Mouse (Mus musculus): ENCODE results near the gene Alk.
A peak's percentile ranks its signal among the peaks of the same experiment; 100 is the strongest.

The Alk gene

GRCm38 (mm10) chr17:72604610-72604980, at the start of gene Alk:
TSS of gene Alk (minus strand) at chr17:72604627.
- no peak for DNase-seq (ENCODE audit: low read depth)

- no peak for DNase-seq (ENCODE audit: low read depth)
Measured at GRCm38 (mm10) chr17:72652801-72653200, 48.4 kb upstream of the Alk start.

GRCm38 (mm10) chr17:72648607-72649217, 44.3 kb upstream of the Alk start:
- peak; percentile 58 for DNase-seq (ENCODE audit: low read depth)

DNA sequence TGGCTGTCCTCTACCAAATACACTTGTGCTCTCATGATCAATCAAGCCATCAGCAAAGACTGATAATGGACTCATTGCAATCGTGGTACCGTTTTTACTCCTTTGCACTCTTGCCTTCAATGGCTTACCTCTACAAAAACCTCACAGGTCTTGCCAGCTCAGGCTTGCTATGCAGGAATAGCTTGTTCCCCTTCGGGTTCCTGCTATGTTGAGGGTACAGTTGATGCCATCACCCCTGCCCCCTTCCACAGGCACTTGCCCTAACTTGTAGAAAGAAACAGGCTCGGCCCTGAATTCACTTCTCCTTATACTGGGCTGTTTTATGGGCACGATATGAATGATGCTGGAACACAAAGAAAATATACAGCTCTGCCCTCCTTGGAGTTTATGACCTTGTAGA, 41.7 kb upstream of the Alk start:
- no peak for DNase-seq (ENCODE audit: low read depth)

GRCm38 (mm10) chr17:72640095-72640494, 35.7 kb upstream of the Alk start:
- no peak for DNase-seq (ENCODE audit: low read depth)

GRCm38 (mm10) chr17:72639400-72639799, 35.0 kb upstream of the Alk start:
- DNase-seq (ENCODE audit: low read depth): no peak

DNA sequence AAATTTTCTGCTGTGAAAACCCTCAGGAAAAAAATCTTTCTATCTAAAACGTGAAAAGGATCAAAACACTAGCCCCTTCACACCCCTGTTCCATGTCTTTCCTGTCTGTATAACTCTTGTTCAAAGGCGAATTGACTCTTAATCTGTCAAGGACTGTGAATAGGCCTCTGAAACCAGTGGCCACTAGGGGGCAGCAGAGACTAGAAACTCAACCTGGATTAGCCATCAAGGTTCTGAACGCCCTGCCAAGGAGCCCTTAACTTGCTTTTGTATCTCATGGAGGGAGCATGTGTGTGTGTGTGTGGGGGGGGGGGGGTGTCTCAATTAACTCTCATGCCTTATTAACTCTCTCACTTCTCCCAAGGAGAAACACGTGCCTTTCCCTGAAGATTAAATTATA, 1.8 kb upstream of the Alk start:
- DNase-seq (ENCODE audit: low read depth): peak; percentile 91

GRCm38 (mm10) chr17:72603886-72604609, 379 bp downstream of the Alk start:
- DNase-seq (ENCODE audit: low read depth): no peak

GRCm38 (mm10) chr17:72603118-72603885, 1.1 kb downstream of the Alk start:
- DNase-seq (ENCODE audit: low read depth): peak; percentile 76

GRCm38 (mm10) chr17:72600806-72601205, 3.6 kb downstream of the Alk start:
- DNase-seq (ENCODE audit: low read depth): no peak

DNA sequence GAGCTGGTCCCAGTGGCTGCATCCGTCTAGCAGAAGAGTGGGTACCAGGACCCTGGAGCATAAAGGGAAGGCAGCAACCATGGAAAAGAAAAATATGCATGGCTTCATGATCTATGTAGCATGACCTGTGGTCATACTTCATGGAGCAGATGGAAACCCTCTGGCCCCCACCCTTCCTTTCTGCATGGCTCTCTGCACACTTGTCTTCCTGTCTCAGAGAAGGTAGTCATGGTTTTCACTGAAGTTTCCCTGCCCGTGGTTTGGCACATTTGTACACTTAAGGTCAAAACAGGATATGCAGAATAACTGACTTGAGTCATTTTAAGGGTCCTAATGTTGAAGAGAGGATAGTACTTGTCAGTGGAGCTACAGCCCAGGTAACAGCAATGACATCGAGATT, 16.8 kb downstream of the Alk start:
- no peak for DNase-seq (ENCODE audit: low read depth)

DNA sequence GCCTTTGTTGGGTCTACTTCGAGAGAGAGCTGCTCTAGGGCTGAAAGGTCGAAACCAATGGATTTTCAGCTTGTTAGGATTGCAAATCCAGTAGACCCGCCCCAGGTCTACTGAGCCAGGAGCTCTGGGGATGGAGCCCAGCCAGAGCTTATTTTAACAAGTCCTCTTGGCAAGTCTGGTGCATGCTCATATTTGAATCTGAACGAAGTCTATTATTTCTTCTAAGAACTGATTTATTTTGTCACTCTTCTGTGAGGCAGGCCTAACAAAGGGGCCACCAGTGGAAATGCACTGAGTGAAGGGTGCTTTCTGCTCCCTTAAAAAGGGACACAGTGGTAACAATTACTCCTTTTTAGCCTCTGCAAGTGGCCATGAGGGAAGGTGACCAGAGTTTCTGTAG, 24.3 kb downstream of the Alk start:
- no peak for DNase-seq (ENCODE audit: low read depth)

DNA sequence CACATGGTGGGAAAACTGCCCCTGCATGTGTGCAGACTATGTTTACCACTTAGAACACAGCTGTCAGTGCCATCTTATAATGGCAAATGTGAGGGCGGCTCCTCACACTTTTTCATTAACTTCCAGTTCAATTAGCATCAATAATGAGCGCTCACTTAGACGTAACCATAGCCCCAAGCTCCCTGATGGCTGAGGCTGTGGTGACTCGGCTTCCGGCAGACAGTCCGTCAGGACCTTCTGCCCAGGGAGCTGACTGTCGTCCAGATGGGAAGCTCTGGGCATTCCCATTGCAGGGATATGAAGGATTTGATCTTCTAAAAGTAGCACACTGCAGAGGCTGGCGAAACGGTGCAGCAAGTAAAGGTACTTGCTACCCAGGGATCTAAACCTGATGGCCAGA, 25.1 kb downstream of the Alk start:
- no peak for DNase-seq (ENCODE audit: low read depth)

- DNase-seq (ENCODE audit: low read depth): no peak
Measured at GRCm38 (mm10) chr17:72571379-72571778, 33.0 kb downstream of the Alk start.

GRCm38 (mm10) chr17:72569491-72569890, 34.9 kb downstream of the Alk start:
- no peak for DNase-seq (ENCODE audit: low read depth)

DNA sequence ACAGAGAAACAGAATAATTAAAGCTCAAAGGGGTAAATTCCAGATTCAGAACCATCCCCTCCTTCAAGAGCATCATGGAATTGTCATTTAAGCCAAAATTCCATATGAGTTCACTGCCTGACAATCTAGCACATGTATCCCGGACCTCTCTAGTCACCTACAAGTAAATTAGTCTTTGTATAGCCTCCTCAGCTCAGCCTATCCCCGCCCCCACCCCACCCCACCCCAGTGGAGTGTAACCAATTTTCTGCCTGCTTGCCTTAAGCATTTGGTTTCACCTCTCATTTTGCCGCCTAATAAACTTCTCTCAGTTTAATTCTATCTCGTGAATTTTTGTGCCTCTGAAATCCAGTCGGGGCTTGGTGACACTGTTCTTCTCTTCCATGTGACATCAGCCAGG, 41.0 kb downstream of the Alk start:
- no peak for DNase-seq (ENCODE audit: low read depth)

DNA sequence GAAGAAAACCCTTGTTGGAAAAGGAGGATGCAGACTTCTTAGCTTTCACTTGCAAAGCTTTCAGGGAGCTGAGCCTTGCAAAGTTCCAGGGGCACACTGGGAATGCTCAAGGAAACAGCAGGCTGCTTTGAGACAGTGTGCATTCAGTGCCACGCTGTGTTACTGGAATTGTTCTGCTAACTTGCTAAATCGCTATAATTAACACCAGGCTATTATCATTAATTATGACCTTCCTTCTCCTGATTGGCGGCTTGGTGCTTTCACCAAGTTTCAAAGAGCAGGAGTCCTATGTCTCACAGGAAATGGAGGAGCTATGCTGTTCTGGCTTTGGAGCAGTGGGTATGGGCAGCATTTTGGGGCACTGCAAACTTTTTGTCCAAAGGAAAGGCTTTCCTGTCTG, 43.0 kb downstream of the Alk start:
- DNase-seq (ENCODE audit: low read depth): no peak

- DNase-seq (ENCODE audit: low read depth): no peak
Measured at GRCm38 (mm10) chr17:72560771-72561170, 43.7 kb downstream of the Alk start.

DNA sequence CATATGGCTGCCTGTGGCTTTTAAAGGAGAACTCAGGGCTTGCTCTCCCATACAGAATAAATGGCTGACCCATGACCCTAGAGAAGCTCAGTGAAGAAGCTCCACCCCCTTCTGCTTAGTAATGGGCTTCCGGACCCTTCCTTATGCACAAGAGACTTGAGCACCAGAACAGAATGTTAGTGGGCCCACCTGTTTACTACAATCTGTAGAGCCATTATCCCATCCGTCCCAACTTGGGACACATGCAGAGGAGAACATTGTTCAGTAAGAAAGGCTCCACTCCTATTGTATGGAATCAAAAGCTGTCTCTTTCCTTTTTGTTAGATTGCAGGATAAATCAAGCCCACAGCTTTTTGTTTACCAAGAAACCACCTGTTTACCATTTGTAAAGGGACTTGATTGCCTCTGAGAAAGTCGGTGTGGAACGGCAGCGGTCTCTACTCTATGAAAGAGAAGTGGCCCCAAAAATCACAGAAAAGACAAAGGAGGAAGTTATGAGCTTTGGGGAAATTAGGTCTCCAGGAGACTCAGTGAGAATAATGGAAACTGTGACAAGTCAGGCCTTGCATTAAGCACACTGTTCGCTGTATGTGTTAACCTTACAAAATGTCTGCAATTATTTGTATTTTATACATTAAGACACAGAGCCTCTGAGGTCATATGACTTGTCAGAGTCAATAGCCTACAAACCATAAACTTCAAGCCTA, 47.2 kb downstream of the Alk start:
- no peak for DNase-seq (ENCODE audit: low read depth)

GRCm38 (mm10) chr17:72546274-72546673, 58.2 kb downstream of the Alk start:
- DNase-seq (ENCODE audit: low read depth): no peak

- no peak for DNase-seq (ENCODE audit: low read depth)
Measured at GRCm38 (mm10) chr17:72535304-72535703, 69.1 kb downstream of the Alk start.

DNA sequence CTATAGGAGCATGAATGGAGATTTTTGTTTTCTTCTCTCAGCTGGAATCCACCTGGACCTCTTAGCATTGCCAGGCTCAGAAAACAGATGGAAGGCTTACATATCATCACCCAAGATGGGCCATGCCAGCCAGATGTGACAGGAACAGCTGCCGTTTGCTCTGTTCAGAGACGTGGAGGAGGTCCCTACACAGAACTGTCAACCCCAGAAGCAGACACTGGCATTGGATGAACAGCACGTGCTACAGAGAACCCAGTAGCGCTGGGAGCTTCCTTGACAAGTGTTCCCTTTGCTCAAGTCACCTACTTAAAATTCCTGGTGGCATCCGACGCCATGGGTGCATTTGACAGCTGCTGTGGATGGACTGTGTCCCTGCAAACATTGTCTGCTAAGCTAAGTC, 72.2 kb downstream of the Alk start:
- no peak for DNase-seq (ENCODE audit: low read depth)

DNA sequence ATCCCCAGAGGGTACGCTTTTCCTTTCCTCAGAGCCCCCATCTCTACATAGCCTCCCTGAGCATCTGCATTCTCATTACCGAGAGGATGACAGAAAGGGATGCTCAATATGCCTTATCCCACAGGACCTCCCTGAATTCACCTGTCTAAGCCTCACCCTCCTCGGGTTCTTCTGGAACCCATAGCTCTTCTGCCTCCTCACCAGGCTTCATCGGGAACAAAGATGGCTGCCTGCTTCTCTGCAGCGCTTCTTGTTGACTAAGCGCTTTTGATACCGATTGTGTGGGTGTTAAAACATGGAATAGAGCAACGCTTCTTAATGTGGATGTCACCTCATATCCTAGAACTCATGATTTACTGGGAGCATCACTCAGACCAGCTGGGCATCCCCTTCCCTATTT, 75.9 kb downstream of the Alk start:
- DNase-seq (ENCODE audit: low read depth): no peak

Data from NIH3T3 (cell line).